Mouse (Mus musculus) forebrain, embryonic 13.5 days (tissue): Measurements from ENCODE around the gene Cxcl14. TPM values are rescaled to one million over a fixed set of nuclear protein-coding genes. Genes with fewer than 3 reads are reported as not detected.

Source experiments
- ATAC-seq: fragments of 200-750 bp; cut with Nextera tagmentation; 2 replicates; pipeline ENCODE4 v1.8.0; 2017
- H3K27ac ChIP-seq: fragments of 300-500 bp; sonication (generic); 2 replicates; pipeline ENCODE4 v1.5.1; 2015; ENCODE audit warnings: inconsistent platforms, mild to moderate bottlenecking, moderate library complexity
- H3K27me3 ChIP-seq: fragments of 300-500 bp; sonication (generic); 2 replicates; pipeline ENCODE4 v1.6.1; 2015; ENCODE audit warnings: mild to moderate bottlenecking, inconsistent platforms
- H3K36me3 ChIP-seq: fragments of 300-500 bp; sonication (generic); 2 replicates; pipeline ENCODE4 v1.6.1; 2015; ENCODE audit warnings: mild to moderate bottlenecking, inconsistent platforms; ENCODE audit not compliant: poor library complexity, severe bottlenecking
- H3K4me1 ChIP-seq: fragments of 300-500 bp; sonication (generic); 2 replicates; pipeline ENCODE4 v1.6.1; 2015; ENCODE audit warnings: inconsistent platforms
- H3K4me2 ChIP-seq: fragments of 300-500 bp; sonication (generic); 2 replicates; pipeline ENCODE4 v1.6.1; 2015; ENCODE audit warnings: inconsistent platforms, mild to moderate bottlenecking, moderate library complexity
- H3K4me3 ChIP-seq: fragments of 300-500 bp; sonication (generic); 2 replicates; pipeline ENCODE4 v1.5.1; 2015; ENCODE audit warnings: mild to moderate bottlenecking, inconsistent platforms
- H3K9ac ChIP-seq: fragments of 300-500 bp; sonication (generic); 2 replicates; pipeline ENCODE4 v1.6.1; 2015; ENCODE audit warnings: mild to moderate bottlenecking, inconsistent platforms
- H3K9me3 ChIP-seq: fragments of 300-500 bp; sonication (generic); replicated peaks from 2 replicates; pipeline ENCODE4 v1.6.1; 2016; ENCODE audit warnings: inconsistent platforms
- WGBS: fragments of 180-500 bp; shearing (Covaris S2); methylation state at CpG from one replicate; pipeline ENCODE4 v1.1.7; 2015; 5-methylcytosine and 5-hydroxymethylcytosine counted together
- polyA plus RNA-seq: library from polyadenylated mRNA; unstranded; fragments of >200 nt; fragmentation: Nextera tagmentation; extraction: Ambion mirVana; gene quantifications from 2 replicates; pipeline ENCODE4 v1.2.1, GENCODE M21; 2015

Gene Cxcl14
- polyA plus RNA-seq, 1 experiment from 2014 or later = 6.6 TPM

DNA sequence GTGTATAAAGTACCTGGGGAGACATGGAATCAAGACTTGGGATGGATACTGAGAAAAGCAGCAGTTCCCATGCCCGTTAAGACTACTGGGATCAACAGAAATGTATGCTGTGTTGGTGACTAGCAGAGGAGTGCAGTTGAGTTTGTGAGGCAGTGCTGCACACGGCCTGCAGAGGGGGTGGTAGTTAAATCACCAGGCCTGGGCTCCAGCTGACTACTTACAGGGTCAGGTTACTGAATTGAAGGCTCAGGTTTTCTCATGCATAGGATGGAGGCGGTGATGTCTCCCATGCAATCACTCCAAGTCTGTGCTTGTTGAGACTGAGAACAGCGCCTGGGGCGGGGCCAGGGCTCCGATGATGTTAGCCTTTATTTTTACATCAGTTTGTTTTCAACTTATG lies 31.4 kb upstream of the Cxcl14 start:
- 19% methylated on average over 6 of the region's 6 CpGs for WGBS
- ATAC-seq = no peak

DNA sequence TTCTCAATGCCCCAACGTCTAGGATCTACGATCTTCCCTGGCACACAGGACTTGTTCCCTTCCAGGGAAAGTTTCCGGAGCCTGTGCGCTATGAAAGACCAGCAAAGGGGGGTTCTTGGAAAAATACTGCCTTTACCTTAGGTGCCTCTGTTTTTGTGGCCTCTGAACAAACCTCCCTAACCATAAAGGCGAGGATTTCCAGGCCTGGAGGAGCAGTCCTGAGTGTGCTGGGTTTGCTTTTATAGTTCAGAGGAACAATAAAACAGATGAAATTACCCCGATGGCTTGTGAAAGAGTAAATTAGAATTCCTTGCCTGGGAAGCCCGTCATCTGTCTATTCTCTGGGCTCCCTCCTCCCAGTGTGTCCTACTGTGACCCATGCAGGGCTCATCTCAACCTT lies 25.3 kb upstream of the Cxcl14 start:
- no peak overlapping the region for H3K4me3 ChIP-seq
- H3K36me3 ChIP-seq = no peaks in the 10 kb centered on the region
- no peak overlapping the region for H3K9ac ChIP-seq
- no peak overlapping the region for H3K27ac ChIP-seq
- no peaks in the 10 kb centered on the region; the same call in 1 of the 2 replicates for H3K27me3 ChIP-seq
- no peak for ATAC-seq
- H3K9me3 ChIP-seq = no peaks in the 10 kb centered on the region
- WGBS = 64% methylated on average over 7 of the region's 7 CpGs
- no peaks in the 10 kb centered on the region for H3K4me1 ChIP-seq
- no peak overlapping the region for H3K4me2 ChIP-seq

More for the DNA sequence above, 31.4 kb upstream of the Cxcl14 start:
- Histone ChIP-seq H3K36me3 (no peaks in the 10 kb centered on the region), H3K4me3 (no peak overlapping the region), H3K9me3 (no peaks in the 10 kb centered on the region), H3K4me1 (peaks cover 15% of the 10 kb centered on the region), H3K27ac (no peak overlapping the region), H3K9ac (no peak overlapping the region), H3K4me2 (no peak overlapping the region), H3K27me3 (no peaks in the 10 kb centered on the region)

DNA sequence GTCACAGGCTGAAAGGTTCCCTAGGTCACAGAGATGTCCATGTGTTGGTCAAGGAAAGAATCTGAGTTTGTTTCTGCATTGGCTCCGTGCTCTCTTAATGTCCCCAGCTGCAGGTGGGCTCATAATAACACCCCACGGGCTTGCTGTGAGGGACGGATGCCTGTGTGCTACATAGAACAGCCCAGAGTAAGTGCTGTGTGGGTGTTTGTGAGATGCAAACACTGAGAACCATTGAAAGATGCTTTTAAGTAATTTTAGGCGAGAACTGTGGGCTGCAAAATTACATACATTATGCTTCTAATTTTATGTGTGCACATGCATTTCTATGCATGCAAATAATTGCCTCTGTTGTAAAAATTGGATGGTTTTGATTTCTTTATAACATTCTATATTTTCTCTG lies 20.6 kb upstream of the Cxcl14 start:
- no peak overlapping the region for H3K9ac ChIP-seq
- WGBS = 62% methylated on average over 4 of the region's 4 CpGs
- no peak for ATAC-seq
- no peaks in the 10 kb centered on the region for H3K9me3 ChIP-seq
- H3K4me2 ChIP-seq = no peak overlapping the region
- peaks cover 2% of the 10 kb centered on the region; the same call in 1 of the 2 replicates for H3K27me3 ChIP-seq
- H3K27ac ChIP-seq = no peak overlapping the region
- H3K4me3 ChIP-seq = no peak overlapping the region
- no peaks in the 10 kb centered on the region for H3K36me3 ChIP-seq
- peaks cover 9% of the 10 kb centered on the region for H3K4me1 ChIP-seq

DNA sequence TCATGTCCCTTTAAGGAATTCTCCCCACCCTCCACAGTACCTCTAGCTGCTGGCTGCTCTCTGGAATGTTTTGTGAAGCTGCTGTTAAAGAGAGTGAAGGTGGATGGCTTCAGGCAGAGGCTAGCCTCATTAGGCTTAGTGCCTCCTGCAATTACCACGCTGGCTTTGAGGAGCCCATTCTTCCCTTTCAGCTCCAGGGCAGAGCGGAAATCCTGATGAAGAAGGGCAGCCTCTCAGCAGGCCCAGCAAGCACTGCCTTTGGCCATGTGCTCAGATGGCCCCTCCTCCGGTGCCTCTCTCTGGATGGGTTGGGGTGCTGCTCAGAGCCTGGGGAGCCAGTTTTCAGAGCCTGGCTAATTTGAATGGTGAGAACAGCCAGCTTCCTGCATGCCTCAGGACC lies 18.9 kb upstream of the Cxcl14 start:
- H3K9me3 ChIP-seq = peaks cover 5% of the 10 kb centered on the region; the same call in 1 of the 2 replicates
- no peak overlapping the region for H3K27ac ChIP-seq
- 2% methylated on average over 3 of the region's 3 CpGs for WGBS
- H3K4me2 ChIP-seq = no peak overlapping the region
- H3K27me3 ChIP-seq = peaks cover 2% of the 10 kb centered on the region; the same call in 1 of the 2 replicates
- no peak overlapping the region for H3K9ac ChIP-seq
- H3K4me1 ChIP-seq = peaks cover 9% of the 10 kb centered on the region
- no peak overlapping the region for H3K4me3 ChIP-seq
- peak; percentile 24; the same call in 1 of the 2 replicates for ATAC-seq
- no peaks in the 10 kb centered on the region for H3K36me3 ChIP-seq

DNA sequence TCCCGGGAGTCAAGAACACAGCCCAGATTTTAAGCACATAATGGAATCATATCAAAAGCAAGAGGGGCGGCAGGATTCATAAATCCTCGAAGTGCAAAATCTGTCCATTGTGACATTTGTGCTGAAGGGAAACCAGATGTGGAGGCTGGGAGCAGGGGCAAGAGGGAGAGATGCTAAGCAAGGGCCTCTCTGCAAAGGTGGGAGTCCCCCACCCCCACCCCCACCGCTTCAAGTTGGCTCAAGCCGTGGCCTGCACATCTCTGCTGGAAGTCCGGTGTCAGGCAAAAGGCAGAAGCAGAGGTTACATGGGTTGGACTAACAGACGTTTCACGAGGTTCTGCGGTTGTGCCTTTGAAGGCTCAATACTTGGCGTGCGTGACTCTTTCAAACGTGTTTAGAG lies 8.7 kb upstream of the Cxcl14 start:
- Histone ChIP-seq H3K27me3 (no peaks in the 10 kb centered on the region), H3K36me3 (no peaks in the 10 kb centered on the region), H3K9ac (no peak overlapping the region), H3K4me1 (no peaks in the 10 kb centered on the region), H3K4me2 (no peak overlapping the region), H3K9me3 (no peaks in the 10 kb centered on the region), H3K27ac (no peak overlapping the region), H3K4me3 (no peak overlapping the region)
- 68% methylated on average over 12 of the region's 12 CpGs for WGBS
- ATAC-seq = no peak

DNA sequence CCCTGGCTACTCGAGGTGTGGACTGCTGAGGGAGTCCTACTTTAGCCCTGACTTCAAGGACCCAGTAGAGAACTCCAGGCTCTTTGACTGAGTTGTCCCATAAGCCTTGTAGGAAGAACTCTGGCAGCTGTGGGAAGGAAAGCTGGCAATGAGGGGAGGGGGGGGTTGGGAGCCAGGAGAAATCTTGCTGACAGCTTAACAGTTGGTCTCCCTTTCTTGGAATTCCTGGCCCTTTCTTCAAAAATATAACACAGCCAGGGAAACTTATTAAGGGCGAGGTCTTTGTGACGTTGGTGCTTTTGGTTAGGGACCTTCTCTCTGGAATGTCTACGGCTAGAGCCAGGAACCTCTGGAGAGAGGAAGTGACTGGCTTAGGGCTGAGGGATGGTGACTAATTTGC lies 8.1 kb upstream of the Cxcl14 start:
- WGBS = 54% methylated on average over 4 of the region's 4 CpGs
- Histone ChIP-seq H3K9me3 (no peaks in the 10 kb centered on the region), H3K27ac (no peak overlapping the region), H3K9ac (no peak overlapping the region), H3K4me2 (no peak overlapping the region), H3K36me3 (no peaks in the 10 kb centered on the region), H3K27me3 (no peaks in the 10 kb centered on the region), H3K4me1 (no peaks in the 10 kb centered on the region), H3K4me3 (no peak overlapping the region)
- ATAC-seq = no peak

DNA sequence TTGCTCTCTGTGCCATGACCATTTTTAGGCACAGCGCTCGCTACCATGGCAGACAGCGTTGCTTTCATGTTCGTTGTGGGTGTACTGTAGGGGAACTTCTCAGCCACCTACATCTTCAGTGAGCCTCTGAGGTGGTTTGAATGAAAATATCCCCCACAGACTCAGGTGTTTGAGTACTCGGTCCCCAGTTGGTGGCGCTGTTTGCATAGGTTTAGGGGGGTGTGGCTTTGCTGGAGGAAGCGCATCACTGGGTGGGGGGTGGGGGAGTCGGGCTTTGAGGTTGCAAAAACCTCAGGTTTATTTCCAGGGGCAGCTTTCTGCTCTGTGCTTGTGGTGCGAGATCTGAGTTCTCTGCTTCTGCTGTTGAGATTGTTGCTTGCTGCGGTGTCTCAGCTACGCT lies 3.0 kb upstream of the Cxcl14 start:
- WGBS = 93% methylated on average over 11 of the region's 11 CpGs
- Histone ChIP-seq H3K9me3 (no peaks in the 10 kb centered on the region), H3K4me2 (no peak overlapping the region), H3K4me3 (no peak overlapping the region), H3K9ac (no peak overlapping the region), H3K36me3 (no peaks in the 10 kb centered on the region), H3K27ac (no peak overlapping the region), H3K27me3 (peaks cover 51% of the 10 kb centered on the region), H3K4me1 (peaks cover 23% of the 10 kb centered on the region)
- ATAC-seq = no peak

DNA sequence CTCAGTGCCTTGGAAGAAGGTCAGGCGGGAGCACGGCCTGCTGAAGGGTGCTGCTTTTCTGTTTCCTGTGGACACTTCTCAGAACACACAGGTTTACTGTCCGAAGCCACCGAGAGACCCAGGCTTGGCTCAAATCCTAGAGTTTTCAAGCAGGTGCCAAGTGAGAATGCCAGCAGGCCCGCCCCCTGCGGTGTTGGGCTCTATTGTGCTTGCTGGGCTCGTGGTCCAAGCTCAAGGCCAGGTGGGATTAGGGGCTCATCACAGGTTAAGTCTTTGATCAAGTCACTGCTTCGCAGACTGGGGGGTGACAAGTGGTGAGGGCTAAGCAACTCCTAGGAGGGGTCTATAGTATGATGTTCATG lies 289 bp upstream of the Cxcl14 start:
- whole genome bisulfite sequencing = 1% methylated on average over 8 of the region's 8 CpGs

DNA sequence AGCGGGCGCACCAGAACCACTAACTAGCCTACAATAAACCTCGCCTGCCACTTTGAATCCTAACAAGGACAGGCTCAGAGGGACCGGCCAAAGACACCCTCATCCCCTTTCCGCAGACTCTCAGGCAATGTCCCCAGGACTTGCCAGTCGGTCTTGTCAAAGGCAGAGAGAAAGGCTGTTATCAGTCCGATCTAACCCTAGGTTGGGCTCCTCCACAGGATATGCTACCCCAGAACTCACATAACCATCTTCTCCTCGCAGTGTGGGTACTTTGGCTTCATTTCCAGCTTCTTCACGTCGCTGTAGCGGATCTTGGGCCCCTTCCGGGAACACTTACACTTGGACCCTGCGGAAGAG lies 787 bp downstream of the Cxcl14 start:
- Histone ChIP-seq H3K4me1 (peaks cover 23% of the 10 kb centered on the region), H3K27me3 (peaks cover 85% of the 10 kb centered on the region), H3K9ac (peak overlapping the region; percentile 63), H3K36me3 (no peaks in the 10 kb centered on the region), H3K4me3 (peak overlapping the region; percentile 47), H3K27ac (no peak overlapping the region), H3K4me2 (peak overlapping the region; percentile 88), H3K9me3 (no peaks in the 10 kb centered on the region)
- ATAC-seq = no peak
- 4% methylated on average over 13 of the region's 13 CpGs for WGBS

More for the DNA sequence above, 289 bp upstream of the Cxcl14 start:
- Histone ChIP-seq H3K9ac (peak overlapping the region; percentile 63), H3K9me3 (no peaks in the 10 kb centered on the region), H3K36me3 (no peaks in the 10 kb centered on the region), H3K27me3 (peaks cover 77% of the 10 kb centered on the region), H3K4me3 (peak overlapping the region; percentile 47), H3K4me1 (peaks cover 23% of the 10 kb centered on the region), H3K27ac (no peak overlapping the region), H3K4me2 (peak overlapping the region; percentile 88)
- no peak for ATAC-seq

DNA sequence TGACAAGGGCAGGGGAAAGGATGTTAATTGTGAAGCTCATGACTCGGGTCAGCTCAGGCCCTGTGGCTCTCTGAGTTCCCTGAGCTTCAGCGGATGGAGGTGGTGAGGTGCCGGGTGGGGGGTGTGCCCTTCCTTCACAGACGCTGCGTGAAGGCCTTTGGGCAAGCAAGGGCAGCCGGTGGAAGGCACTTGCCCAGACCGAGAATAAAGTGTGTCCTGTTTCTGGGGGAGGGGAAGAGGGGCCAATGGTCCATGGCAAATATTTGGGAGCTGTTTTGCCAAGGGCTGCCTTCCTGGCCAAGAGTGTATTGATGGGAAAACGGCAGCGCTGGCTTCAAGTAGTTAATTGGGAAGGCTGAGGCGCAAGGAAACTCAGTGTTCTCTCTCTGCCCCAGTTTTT lies 1.4 kb downstream of the Cxcl14 start:
- Histone ChIP-seq H3K27me3 (peaks cover 85% of the 10 kb centered on the region), H3K4me3 (peak overlapping the region; percentile 47), H3K27ac (no peak overlapping the region), H3K36me3 (no peaks in the 10 kb centered on the region), H3K9me3 (no peaks in the 10 kb centered on the region), H3K4me1 (peaks cover 23% of the 10 kb centered on the region), H3K9ac (no peak overlapping the region), H3K4me2 (peak overlapping the region; percentile 88)
- no peak for ATAC-seq
- 6% methylated on average over 10 of the region's 10 CpGs for WGBS

DNA sequence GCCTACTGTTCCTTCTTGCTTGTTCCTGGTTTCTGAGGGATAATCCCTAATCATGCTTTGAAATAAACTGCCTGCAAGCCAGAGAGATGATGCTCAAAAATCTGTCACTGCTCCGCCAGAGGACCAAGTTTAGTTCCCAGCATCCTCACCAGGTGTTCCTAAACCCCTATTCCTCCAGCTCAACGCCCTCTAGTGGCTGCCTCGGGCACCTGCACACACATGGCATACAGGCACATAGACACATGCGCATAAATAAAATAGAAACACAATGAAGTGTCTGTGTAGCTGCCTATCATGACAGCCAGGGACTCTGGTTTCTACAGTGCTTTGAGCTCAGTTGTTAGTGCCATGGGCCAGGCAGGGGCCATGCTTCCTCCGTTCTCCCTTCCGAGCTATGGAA lies 6.4 kb downstream of the Cxcl14 start:
- WGBS = 76% methylated on average over 6 of the region's 6 CpGs
- peaks cover 27% of the 10 kb centered on the region for H3K4me1 ChIP-seq
- no peak overlapping the region for H3K4me3 ChIP-seq
- peaks cover 49% of the 10 kb centered on the region for H3K27me3 ChIP-seq
- H3K9ac ChIP-seq = no peak overlapping the region
- H3K9me3 ChIP-seq = no peaks in the 10 kb centered on the region
- no peaks in the 10 kb centered on the region for H3K36me3 ChIP-seq
- no peak overlapping the region for H3K27ac ChIP-seq
- H3K4me2 ChIP-seq = no peak overlapping the region
- no peak for ATAC-seq

DNA sequence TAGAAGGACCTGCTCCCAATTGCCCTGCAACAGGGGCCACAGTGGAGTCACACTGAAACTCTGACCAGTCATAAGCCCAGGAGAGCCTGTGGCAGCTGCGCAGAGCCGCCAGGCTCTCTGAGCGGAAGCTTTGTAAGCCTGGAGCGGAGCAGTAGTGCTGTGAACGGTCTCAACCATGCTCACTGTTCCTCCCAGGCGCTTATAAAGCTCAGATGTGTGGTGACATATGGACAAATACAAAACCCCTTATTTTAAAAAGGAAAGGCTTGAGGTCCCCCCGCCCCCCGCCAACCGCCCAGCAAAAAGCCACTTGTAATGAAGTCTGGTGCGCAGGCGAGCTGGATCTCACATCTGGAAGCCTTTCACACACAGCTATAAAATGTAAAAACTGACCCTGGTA lies 7.1 kb downstream of the Cxcl14 start:
- Histone ChIP-seq H3K27me3 (peaks cover 42% of the 10 kb centered on the region), H3K9ac (peak overlapping the region; percentile 26; the same call in 1 of the 2 replicates), H3K4me2 (no peak overlapping the region), H3K27ac (no peak overlapping the region), H3K36me3 (no peaks in the 10 kb centered on the region), H3K4me3 (no peak overlapping the region), H3K9me3 (no peaks in the 10 kb centered on the region), H3K4me1 (peaks cover 24% of the 10 kb centered on the region)
- WGBS = 57% methylated on average over 11 of the region's 11 CpGs
- no peak for ATAC-seq

DNA sequence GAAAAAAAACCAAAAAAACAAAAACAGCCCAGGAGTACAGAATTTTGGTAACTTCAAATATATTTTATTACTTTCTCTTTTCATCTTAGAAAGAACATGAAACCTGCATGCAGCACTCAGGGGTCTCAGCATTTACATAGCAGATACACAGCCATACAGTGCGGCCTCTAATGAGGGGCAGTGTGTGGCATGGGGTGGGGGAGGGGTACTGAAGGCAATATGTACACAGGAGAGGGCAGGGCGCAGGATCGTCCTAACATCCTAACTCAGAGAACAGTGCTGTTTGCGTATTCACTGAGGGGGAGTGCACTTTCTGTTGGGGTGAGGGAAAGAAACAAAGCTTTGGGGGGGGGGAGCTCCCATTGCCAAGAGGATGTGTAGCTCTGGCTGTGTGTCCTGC lies 7.8 kb downstream of the Cxcl14 start:
- 32% methylated on average over 4 of the region's 4 CpGs for WGBS
- H3K27ac ChIP-seq = no peak overlapping the region

More for the DNA sequence above, 7.8 kb downstream of the Cxcl14 start:
- Histone ChIP-seq H3K4me1 (peaks cover 24% of the 10 kb centered on the region), H3K27me3 (peaks cover 35% of the 10 kb centered on the region), H3K36me3 (no peaks in the 10 kb centered on the region), H3K9me3 (no peaks in the 10 kb centered on the region), H3K9ac (no peak overlapping the region), H3K4me2 (no peak overlapping the region), H3K4me3 (no peak overlapping the region)
- ATAC-seq = no peak
